Mouse (Mus musculus) liver, postnatal 0 days (tissue): Measurements from ENCODE around the gene Psip1.

Source experiments
- CTCF ChIP-seq: sonication (generic); IDR thresholded peaks from 2 replicates; pipeline ENCODE4 v1.5.1; 2016; ENCODE audit warnings: antibody characterized with exemption, low read depth
- EP300 ChIP-seq: IDR thresholded peaks from 2 replicates; pipeline ENCODE4 v1.6.1; 2016; ENCODE audit warnings: antibody characterized with exemption, low read depth, mild to moderate bottlenecking

GRCm38 (mm10) chr4:83439045-83439444 lies 47.2 kb downstream of the Psip1 start:
- no peak for TF ChIP-seq CTCF
- no peak for TF ChIP-seq EP300
